Mouse (Mus musculus) bone marrow, adult 2 months (tissue): ENCODE data around the gene Lgr4. TPM values are rescaled to one million over a fixed set of nuclear protein-coding genes. Genes with fewer than 3 reads are reported as not detected.

ENCODE experiments used
- H3K27ac ChIP-seq: fragments of 200-500 bp; 2 replicates; pipeline ENCODE4 v1.5.1; 2012; ENCODE audit warnings: low read depth, mild to moderate bottlenecking, control low read depth, inconsistent platforms, low read length; ENCODE audit not compliant: control insufficient read depth, poor library complexity, insufficient read depth
- H3K4me1 ChIP-seq: fragments of 200-500 bp; 2 replicates; pipeline ENCODE4 v1.6.1; 2011; ENCODE audit warnings: low read length; ENCODE audit not compliant: control insufficient read depth, insufficient read depth
- H3K4me3 ChIP-seq: fragments of 200-500 bp; replicated peaks from 2 replicates; pipeline ENCODE3; 2011; ENCODE audit warnings: mild to moderate bottlenecking, low read depth, low read length, control low read depth; ENCODE audit not compliant: control insufficient read depth
- CTCF ChIP-seq: fragments of 200-500 bp; IDR thresholded peaks from 2 replicates; pipeline ENCODE4 v1.5.1; 2011; ENCODE audit warnings: low read length, control low read depth; ENCODE audit not compliant: control insufficient read depth, insufficient read depth
- POLR2A ChIP-seq: fragments of 200-500 bp; IDR thresholded peaks from 2 replicates; pipeline ENCODE4 v1.6.1; 2011; ENCODE audit warnings: low read depth, mild to moderate bottlenecking, control low read depth, low read length, borderline replicate concordance; ENCODE audit not compliant: control insufficient read depth
- WGBS: fragments of 180-500 bp; shearing (Covaris S2); methylation state at CpG from one replicate; pipeline ENCODE4 v1.1.7; 2018; 5-methylcytosine and 5-hydroxymethylcytosine counted together
- polyA plus RNA-seq: library from polyadenylated mRNA; stranded (reverse); fragments of >200 nt; gene quantifications from 2 replicates; pipeline ENCODE4 v1.2.4, GENCODE M21; 2011; ENCODE audit warnings: low replicate concordance; ENCODE audit not compliant: missing spikeins, insufficient read depth, insufficient read length

Lgr4 gene
- polyA plus RNA-seq, 1 experiment = 1.8 TPM

DNA sequence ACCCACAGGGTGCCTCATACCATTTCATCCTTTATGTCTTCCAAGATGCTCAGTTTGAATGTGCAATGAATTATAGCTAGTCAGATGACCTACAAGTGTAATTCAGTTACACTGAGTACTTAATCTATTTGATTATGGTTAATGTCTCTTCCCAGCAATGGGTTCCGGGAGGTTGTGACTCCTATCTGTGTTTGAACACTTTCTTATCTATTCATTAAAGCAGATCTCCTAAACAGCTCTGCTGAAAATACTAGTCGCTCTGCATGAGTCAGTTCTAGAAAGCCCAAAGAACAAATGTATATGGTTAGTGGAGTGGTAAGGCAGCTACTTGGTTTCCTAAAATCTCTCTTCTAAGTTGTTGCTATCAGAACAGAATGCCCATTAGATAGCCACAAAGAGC lies 77.6 kb downstream of the Lgr4 start:
- Histone ChIP-seq H3K4me3 (no peak overlapping the region), H3K27ac (no peak overlapping the region), H3K4me1 (no peaks in the 10 kb centered on the region; the same call in 1 of the 2 replicates)
- no peak for TF ChIP-seq CTCF
- no peak for TF ChIP-seq POLR2A
- WGBS = 63% methylated on average over 2 of the region's 2 CpGs

DNA sequence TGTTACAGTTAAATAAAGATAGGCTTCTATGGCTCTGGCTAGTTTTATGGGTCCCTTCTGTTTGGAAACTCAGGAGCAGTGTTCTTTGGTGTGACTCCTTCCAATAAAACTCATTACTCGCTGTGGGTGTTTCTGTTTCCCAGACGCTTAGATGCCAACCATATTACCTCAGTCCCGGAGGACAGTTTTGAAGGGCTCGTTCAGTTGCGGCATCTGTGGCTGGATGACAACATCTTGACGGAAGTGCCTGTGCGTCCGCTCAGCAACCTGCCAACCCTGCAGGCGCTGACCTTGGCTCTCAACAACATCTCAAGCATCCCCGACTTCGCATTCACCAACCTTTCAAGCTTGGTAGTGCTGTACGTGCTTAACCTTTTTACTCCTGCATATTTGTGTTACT lies 79.0 kb downstream of the Lgr4 start:
- TF ChIP-seq POLR2A = no peak
- TF ChIP-seq CTCF = no peak
- Histone ChIP-seq H3K27ac (no peak overlapping the region), H3K4me1 (no peaks in the 10 kb centered on the region; the same call in 1 of the 2 replicates), H3K4me3 (no peak overlapping the region)
- WGBS = 68% methylated on average over 12 of the region's 12 CpGs

DNA sequence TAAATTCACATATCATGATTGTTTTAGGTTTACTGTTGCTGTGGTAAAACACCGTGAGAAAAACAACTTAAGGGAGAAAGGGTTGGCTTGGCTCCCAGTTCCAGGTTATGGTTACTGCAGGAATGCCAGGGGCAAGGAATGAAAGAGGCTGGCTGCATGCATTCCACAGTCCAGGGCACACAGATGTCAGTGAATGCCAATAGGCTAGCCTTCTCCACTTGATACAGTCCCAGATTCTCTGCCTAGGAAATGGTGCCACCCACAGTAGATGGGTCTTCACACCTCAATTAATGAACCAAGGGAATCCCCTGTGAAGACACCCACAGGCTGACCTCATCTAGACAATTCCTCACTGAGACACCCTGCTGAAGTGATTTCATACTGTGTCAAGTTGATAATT lies 87.2 kb downstream of the Lgr4 start:
- H3K4me1 ChIP-seq = peaks cover 2% of the 10 kb centered on the region; the same call in 1 of the 2 replicates
- TF ChIP-seq CTCF = no peak
- no peak for TF ChIP-seq POLR2A
- no peak overlapping the region for H3K4me3 ChIP-seq
- 89% methylated on average over 1 of the region's 1 CpGs for WGBS
- no peak overlapping the region for H3K27ac ChIP-seq

DNA sequence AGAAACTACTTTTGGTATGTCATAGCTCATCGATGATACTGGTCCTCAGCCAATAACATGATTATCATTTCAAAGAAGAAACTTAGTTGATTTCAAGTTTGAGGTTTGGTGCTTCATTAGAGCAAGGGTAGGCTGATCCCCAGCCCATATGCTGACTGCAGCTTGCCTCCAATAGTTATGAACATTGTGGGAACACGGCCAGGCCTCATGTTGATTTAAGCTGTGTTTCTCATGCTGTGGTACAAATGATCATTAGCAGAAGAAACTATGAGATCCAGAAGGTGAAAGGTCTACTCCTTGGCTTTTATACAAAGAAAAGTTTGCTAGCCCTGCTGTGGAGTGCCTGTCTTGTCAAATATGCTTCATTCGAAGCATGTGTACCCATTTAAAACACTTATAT lies 87.7 kb downstream of the Lgr4 start:
- TF ChIP-seq CTCF = no peak
- no peak for TF ChIP-seq POLR2A
- H3K27ac ChIP-seq = no peak overlapping the region
- WGBS = 85% methylated on average over 3 of the region's 3 CpGs
- H3K4me1 ChIP-seq = peaks cover 2% of the 10 kb centered on the region; the same call in 1 of the 2 replicates
- H3K4me3 ChIP-seq = no peak overlapping the region

DNA sequence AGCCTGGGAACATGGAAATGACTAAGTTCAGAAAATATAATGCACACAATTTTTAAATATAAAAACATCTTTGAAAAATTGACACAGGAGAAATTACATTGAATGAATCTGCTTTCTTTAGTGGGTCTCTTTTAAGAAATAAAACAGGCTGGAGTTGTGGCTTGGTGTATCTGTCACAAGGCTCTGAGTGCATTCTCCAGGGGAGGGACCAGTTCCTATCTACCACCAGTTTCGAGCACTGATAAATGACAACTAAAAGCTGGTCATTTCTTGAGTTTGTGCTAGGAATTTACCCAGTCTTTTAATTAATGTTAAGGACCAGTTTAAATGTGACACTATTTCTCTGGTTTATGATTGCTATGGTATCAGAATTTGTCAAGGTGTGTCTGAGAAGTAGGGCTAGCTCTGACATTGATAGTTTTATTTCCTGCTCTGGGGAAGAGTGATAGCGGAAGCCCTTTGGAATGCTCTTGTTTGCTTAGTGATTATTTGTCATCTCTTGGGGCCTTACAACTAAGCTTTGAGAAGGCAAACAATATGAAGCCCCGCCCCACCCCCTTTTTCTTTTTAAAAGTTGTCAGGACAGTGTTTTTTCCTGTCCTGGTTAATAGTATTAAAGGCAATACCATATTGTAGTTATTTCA lies 88.3 kb downstream of the Lgr4 start:
- 75% methylated on average over 3 of the region's 3 CpGs for WGBS
- TF ChIP-seq CTCF (no peak), POLR2A (no peak)
- H3K4me3 ChIP-seq = no peak overlapping the region
- peaks cover 2% of the 10 kb centered on the region; the same call in 1 of the 2 replicates for H3K4me1 ChIP-seq
- no peak overlapping the region for H3K27ac ChIP-seq

DNA sequence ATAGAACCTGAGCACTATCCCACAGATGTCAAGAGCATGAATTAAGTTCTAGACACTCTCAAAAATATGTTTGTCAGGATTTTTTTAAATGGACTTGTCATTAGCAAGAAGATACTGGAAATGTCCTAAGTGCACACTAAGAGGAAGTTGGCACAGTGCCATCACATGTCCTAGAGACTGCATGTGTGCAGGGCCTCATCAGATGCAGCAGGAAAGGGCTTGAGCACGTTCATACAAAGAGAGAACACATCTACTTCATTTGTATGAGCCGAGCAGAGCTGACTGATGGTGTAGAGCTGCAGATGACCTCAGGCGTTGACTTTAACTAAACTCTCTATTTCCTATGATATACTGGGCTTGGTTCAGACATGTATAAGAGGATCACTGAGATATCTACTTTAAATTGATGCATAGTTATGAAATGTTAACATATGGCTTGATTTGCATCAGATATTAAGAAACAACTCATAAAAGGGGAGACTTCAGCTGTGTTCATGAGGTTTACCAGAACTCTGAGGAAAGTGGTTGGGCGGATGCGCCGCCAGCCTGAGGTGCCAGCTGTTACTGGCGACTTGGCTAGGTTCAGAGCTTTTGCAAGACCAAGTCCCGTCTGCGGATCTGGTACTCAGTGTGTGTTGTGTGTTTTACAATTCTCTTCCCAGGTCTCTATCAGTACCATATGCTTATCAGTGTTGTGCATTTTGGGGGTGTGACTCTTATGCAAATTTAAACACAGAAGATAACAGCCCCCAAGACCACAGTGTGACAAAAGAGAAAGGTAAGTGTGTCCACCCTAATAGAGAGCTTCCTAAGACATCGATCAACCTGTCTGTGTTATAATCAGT lies 90.2 kb downstream of the Lgr4 start:
- no peak overlapping the region for H3K27ac ChIP-seq
- peaks cover 2% of the 10 kb centered on the region; the same call in 1 of the 2 replicates for H3K4me1 ChIP-seq
- TF ChIP-seq CTCF = no peak
- TF ChIP-seq POLR2A = no peak
- WGBS = 60% methylated on average over 10 of the region's 10 CpGs
- no peak overlapping the region for H3K4me3 ChIP-seq

DNA sequence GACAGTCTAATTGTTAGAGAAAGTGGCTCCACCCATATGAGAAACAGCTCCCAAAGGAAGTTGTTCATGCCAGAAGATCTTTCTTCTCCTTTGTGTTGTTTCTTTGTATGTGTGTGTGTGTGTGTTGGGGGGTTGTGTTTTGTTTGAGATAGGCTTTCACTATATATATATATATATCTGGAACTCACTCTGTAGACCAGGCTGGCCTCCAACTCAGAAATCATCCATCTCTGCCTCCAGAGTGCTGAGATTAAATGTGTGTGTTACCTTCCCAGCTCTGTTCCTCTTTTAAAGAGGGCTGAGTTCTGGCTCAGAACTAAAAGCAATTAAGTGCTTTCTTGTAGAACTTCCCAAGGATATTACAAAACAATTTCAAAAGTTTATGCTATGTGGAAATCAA lies 92.0 kb downstream of the Lgr4 start:
- no peak for TF ChIP-seq POLR2A
- TF ChIP-seq CTCF = no peak
- H3K4me1 ChIP-seq = peaks cover 2% of the 10 kb centered on the region; the same call in 1 of the 2 replicates
- no peak overlapping the region for H3K4me3 ChIP-seq
- H3K27ac ChIP-seq = no peak overlapping the region

DNA sequence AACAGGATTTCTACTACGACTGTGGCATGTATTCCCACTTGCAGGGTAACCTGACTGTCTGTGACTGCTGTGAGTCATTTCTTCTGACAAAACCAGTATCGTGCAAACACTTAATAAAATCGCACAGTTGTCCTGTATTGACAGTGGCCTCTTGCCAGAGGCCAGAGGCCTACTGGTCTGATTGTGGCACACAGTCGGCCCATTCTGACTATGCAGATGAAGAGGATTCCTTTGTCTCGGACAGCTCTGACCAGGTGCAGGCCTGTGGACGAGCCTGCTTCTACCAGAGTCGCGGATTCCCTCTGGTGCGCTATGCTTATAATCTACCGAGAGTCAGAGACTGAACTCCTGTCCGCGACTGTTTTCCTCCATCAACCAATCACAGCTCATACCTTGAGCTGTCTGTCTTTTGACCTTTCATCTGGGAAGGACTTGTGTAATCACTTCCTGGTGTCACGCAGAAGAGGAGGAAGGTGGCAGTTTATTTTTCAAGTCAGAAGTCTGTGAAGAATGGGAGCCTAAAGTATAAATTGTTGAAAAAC lies 94.8 kb downstream of the Lgr4 start:
- peaks cover 2% of the 10 kb centered on the region; the same call in 1 of the 2 replicates for H3K4me1 ChIP-seq
- WGBS = 88% methylated on average over 13 of the region's 13 CpGs

More for the DNA sequence above, 94.8 kb downstream of the Lgr4 start:
- H3K27ac ChIP-seq = no peak overlapping the region
- TF ChIP-seq CTCF = no peak
- TF ChIP-seq POLR2A = no peak
- no peak overlapping the region for H3K4me3 ChIP-seq
